Mouse (Mus musculus) MEL (cell line): ENCODE results near the gene Majin. TPM values are rescaled to one million over a fixed set of nuclear protein-coding genes. Genes with fewer than 3 reads are reported as not detected.

Experiments used
- DNase-seq: peaks from one replicate; pipeline ENCODE4 v3.0.0; 2011; ENCODE audit warnings: low read depth, low spot score
- H3K27ac ChIP-seq: 2 replicates; pipeline ENCODE4 v1.5.1; 2012; ENCODE audit warnings: low read depth, mild to moderate bottlenecking, control low read depth, low read length, moderate library complexity; ENCODE audit not compliant: control insufficient read depth
- H3K27me3 ChIP-seq, 2 experiments: fragments of 150-350 bp in 1 of 2; sonication (generic) in 1 of 2; 2 replicates each; pipeline ENCODE4 v1.6.1; 2012; ENCODE audit warnings: low read length in 2 of 2, mild to moderate bottlenecking in 2 of 2, improper control_type of control experiment in 1 of 2, moderate library complexity in 1 of 2; ENCODE audit not compliant: insufficient read depth in 2 of 2, control insufficient read depth in 1 of 2
- H3K36me3 ChIP-seq, 2 experiments: 2 replicates each; pipeline ENCODE4 v1.6.1; 2012 to 2014; ENCODE audit warnings: low read length in 2 of 2, improper control_type of control experiment in 1 of 2, inconsistent platforms in 1 of 2, mild to moderate bottlenecking in 1 of 2; ENCODE audit not compliant: insufficient read depth in 2 of 2, control insufficient read depth in 1 of 2
- H3K4me1 ChIP-seq, 2 experiments: fragments of 150-350 bp in 1 of 2; sonication (generic) in 1 of 2; 2 replicates each; pipeline ENCODE4 v1.6.1; 2012; ENCODE audit warnings: low read length in 2 of 2, improper control_type of control experiment in 1 of 2, mild to moderate bottlenecking in 1 of 2; ENCODE audit not compliant: insufficient read depth in 2 of 2, control insufficient read depth in 1 of 2
- H3K4me3 ChIP-seq, 2 experiments: fragments of 150-350 bp in 1 of 2; sonication (generic) in 1 of 2; 2 replicates each; pipeline ENCODE4 v1.5.1; 2012; ENCODE audit warnings: low read depth in 2 of 2, low read length in 2 of 2, mild to moderate bottlenecking in 2 of 2, moderate library complexity in 2 of 2, control low read depth in 1 of 2, improper control_type of control experiment in 1 of 2; ENCODE audit not compliant: control insufficient read depth in 1 of 2, insufficient read depth in 1 of 2
- H3K79me2 ChIP-seq: 2 replicates; pipeline ENCODE4 v1.6.1; 2012; ENCODE audit warnings: mild to moderate bottlenecking, low read length, moderate library complexity; ENCODE audit not compliant: control insufficient read depth, poor library complexity, insufficient read depth
- H3K9ac ChIP-seq: 2 replicates; pipeline ENCODE4 v1.6.1; 2012; ENCODE audit warnings: low read depth, mild to moderate bottlenecking, control low read depth, low read length, moderate library complexity; ENCODE audit not compliant: control insufficient read depth, poor library complexity, severe bottlenecking
- H3K9me3 ChIP-seq: fragments of 150-350 bp; sonication (generic); replicated peaks from 2 replicates; pipeline ENCODE4 v1.6.1; 2012; ENCODE audit warnings: mild to moderate bottlenecking, low read length, improper control_type of control experiment, moderate library complexity; ENCODE audit not compliant: insufficient read depth
- CHD2 ChIP-seq: IDR thresholded peaks from 2 replicates; pipeline ENCODE4 v1.6.1; 2011; ENCODE audit warnings: low read length, improper control_type of control experiment
- CTCF ChIP-seq, 3 experiments: IDR thresholded peaks in 2 of 3; conservative IDR thresholded peaks in 1 of 3; 2 replicates each; pipeline ENCODE4 v1.5.1; 2011 to 2012; ENCODE audit warnings: low read length in 3 of 3, low read depth in 2 of 3, mild to moderate bottlenecking in 2 of 3, improper control_type of control experiment in 1 of 3, inconsistent platforms in 1 of 3, mixed read lengths in 1 of 3, moderate library complexity in 1 of 3; ENCODE audit not compliant: control insufficient read depth in 1 of 3, insufficient read depth in 1 of 3, poor library complexity in 1 of 3, severe bottlenecking in 1 of 3
- E2F4 ChIP-seq: IDR thresholded peaks from 2 replicates; pipeline ENCODE4 v1.6.1; 2011; ENCODE audit warnings: low read depth, low read length, improper control_type of control experiment, borderline replicate concordance
- ELF1 ChIP-seq: IDR thresholded peaks from 2 replicates; pipeline ENCODE4 v1.6.1; 2014; ENCODE audit warnings: low read depth, mild to moderate bottlenecking, inconsistent platforms, low read length, improper control_type of control experiment, moderate library complexity
- ETS1 ChIP-seq: IDR thresholded peaks from 2 replicates; pipeline ENCODE4 v1.6.1; 2012; ENCODE audit warnings: low read depth, mild to moderate bottlenecking, inconsistent platforms, low read length, improper control_type of control experiment, moderate library complexity
- GATA1 ChIP-seq: IDR thresholded peaks from 2 replicates; pipeline ENCODE4 v1.6.1; 2011; ENCODE audit warnings: low read depth, low read length, improper control_type of control experiment
- HCFC1 ChIP-seq: IDR thresholded peaks from 2 replicates; pipeline ENCODE4 v1.6.1; 2012; ENCODE audit warnings: low read depth, mild to moderate bottlenecking, inconsistent platforms, low read length, improper control_type of control experiment, moderate library complexity
- JUND ChIP-seq: IDR thresholded peaks from 2 replicates; pipeline ENCODE4 v1.6.1; 2011; ENCODE audit warnings: low read depth, mild to moderate bottlenecking, improper control_type of control experiment, low read length
- KAT2A ChIP-seq: conservative IDR thresholded peaks from 2 replicates; pipeline ENCODE4 v1.6.1; 2012; ENCODE audit warnings: low read depth, low read length, improper control_type of control experiment, inconsistent platforms
- MAFK ChIP-seq: IDR thresholded peaks from 2 replicates; pipeline ENCODE4 v1.6.1; 2011; ENCODE audit warnings: low read depth, mild to moderate bottlenecking, low read length, improper control_type of control experiment, borderline replicate concordance
- MAZ ChIP-seq: IDR thresholded peaks from 2 replicates; pipeline ENCODE4 v1.6.1; 2012; ENCODE audit warnings: low read depth, mild to moderate bottlenecking, inconsistent platforms, low read length, improper control_type of control experiment
- MXI1 ChIP-seq: IDR thresholded peaks from 2 replicates; pipeline ENCODE4 v1.6.1; 2011; ENCODE audit warnings: mild to moderate bottlenecking, low read depth, low read length, improper control_type of control experiment
- MYB ChIP-seq: IDR thresholded peaks from 2 replicates; pipeline ENCODE4 v1.6.1; 2011; ENCODE audit warnings: mild to moderate bottlenecking, low read depth, low read length, improper control_type of control experiment
- NELFE ChIP-seq: IDR thresholded peaks from 2 replicates; pipeline ENCODE4 v1.6.1; 2011; ENCODE audit warnings: low read depth, low read length, improper control_type of control experiment
- NRF1 ChIP-seq: IDR thresholded peaks from 2 replicates; pipeline ENCODE4 v1.6.1; 2014; ENCODE audit warnings: low read depth, mild to moderate bottlenecking, inconsistent platforms, low read length, improper control_type of control experiment, moderate library complexity; ENCODE audit not compliant: poor library complexity, insufficient read depth, severe bottlenecking
- POLR2AphosphoS5 ChIP-seq: IDR thresholded peaks from 2 replicates; pipeline ENCODE4 v1.6.1; 2012; ENCODE audit warnings: low read depth, borderline replicate concordance, mild to moderate bottlenecking, inconsistent platforms, low read length, moderate library complexity, mixed read lengths
- RAD21 ChIP-seq: IDR thresholded peaks from 2 replicates; pipeline ENCODE4 v1.6.1; 2011; ENCODE audit warnings: mild to moderate bottlenecking, low read depth, low read length, improper control_type of control experiment
- SIN3A ChIP-seq: IDR thresholded peaks from 2 replicates; pipeline ENCODE4 v1.6.1; 2012; ENCODE audit warnings: low read length, improper control_type of control experiment, inconsistent platforms
- UBTF ChIP-seq: IDR thresholded peaks from 2 replicates; pipeline ENCODE4 v1.6.1; 2012; ENCODE audit warnings: low read depth, mild to moderate bottlenecking, inconsistent platforms, low read length, improper control_type of control experiment, moderate library complexity, borderline replicate concordance; ENCODE audit not compliant: insufficient read depth
- USF2 ChIP-seq, 2 experiments: IDR thresholded peaks; 2 replicates each; pipeline ENCODE4 v1.6.1; 2011 to 2012; ENCODE audit warnings: improper control_type of control experiment in 2 of 2, low read length in 2 of 2, borderline replicate concordance in 1 of 2, inconsistent platforms in 1 of 2, low read depth in 1 of 2, mild to moderate bottlenecking in 1 of 2; ENCODE audit not compliant: insufficient read depth in 1 of 2
- ZC3H11A ChIP-seq: IDR thresholded peaks from 2 replicates; pipeline ENCODE4 v1.6.1; 2012; ENCODE audit warnings: low read depth, mild to moderate bottlenecking, inconsistent platforms, low read length, improper control_type of control experiment
- ZNF384 ChIP-seq: IDR thresholded peaks from 2 replicates; pipeline ENCODE4 v1.6.1; 2012; ENCODE audit warnings: low read depth, mild to moderate bottlenecking, inconsistent platforms, low read length, improper control_type of control experiment
- polyA plus RNA-seq, 2 experiments: library from polyadenylated mRNA; stranded (reverse) in 1 of 2; unstranded in 1 of 2; fragments of >175 nt in 1 of 2; fragments of >200 nt in 1 of 2; gene quantifications; 2 replicates each; pipeline versions ENCODE4 v1.2.1 to v1.2.4; 2012; ENCODE audit warnings: low replicate concordance in 2 of 2, low read depth in 1 of 2; ENCODE audit not compliant: insufficient read length in 2 of 2, insufficient read depth in 1 of 2, missing spikeins in 1 of 2
- total RNA-seq: library from RNA; depleted of rRNA; stranded (reverse); fragments of 300-350 nt; gene quantifications from 2 replicates; pipeline ENCODE4 v1.2.3, GENCODE M21; 2012; rRNA removed

Gene Majin
- total RNA-seq (not detected in 2 replicates), polyA plus RNA-seq (not detected)

GRCm38 (mm10) chr19:6184131-6184530 lies at the start of gene Majin:
Gene Majin (plus strand): TSS chr19:6184388.
- DNase-seq = no peak
- no peak for TF ChIP-seq SIN3A
- no peaks in the 10 kb centered on the region for H3K79me2 ChIP-seq

GRCm38 (mm10) chr19:6136397-6136796 lies 47.8 kb upstream of the Majin start:
- Histone ChIP-seq H3K27ac (no peak overlapping the region), H3K4me3 (no peak overlapping the region), H3K9ac (no peak overlapping the region), H3K36me3 (peaks cover 2 to 11% of the 10 kb centered on the region in 2 experiments; a peak in 2 of 4 replicates), H3K4me1 (peaks cover 6 to 33% of the 10 kb centered on the region in 2 experiments; a peak in 3 of 4 replicates), H3K9me3 (no peaks in the 10 kb centered on the region), H3K79me2 (peaks cover 5% of the 10 kb centered on the region; the same call in 1 of the 2 replicates), H3K27me3 (no peaks in the 10 kb centered on the region)
- TF ChIP-seq CHD2 (no peak), NELFE (no peak), UBTF (no peak), GATA1 (no peak), POLR2AphosphoS5 (no peak), MYB (no peak), MAFK (no peak), ZNF384 (no peak), MAZ (no peak), JUND (no peak)
- no peak for DNase-seq

More at GRCm38 (mm10) chr19:6184131-6184530, at the start of gene Majin:
- H3K4me3 ChIP-seq = no peak within 1 kb of the TSS
- peaks cover 0 to 2% of the 10 kb centered on the region in 2 experiments; a peak in 2 of 4 replicates for H3K27me3 ChIP-seq
- no peak within 1 kb of the TSS for H3K27ac ChIP-seq
- H3K9me3 ChIP-seq = no peaks in the 10 kb centered on the region
- no peaks in the 10 kb centered on the region for H3K36me3 ChIP-seq
- H3K9ac ChIP-seq = no peak within 1 kb of the TSS
- H3K4me1 ChIP-seq = no peaks in the 10 kb centered on the region

DNA sequence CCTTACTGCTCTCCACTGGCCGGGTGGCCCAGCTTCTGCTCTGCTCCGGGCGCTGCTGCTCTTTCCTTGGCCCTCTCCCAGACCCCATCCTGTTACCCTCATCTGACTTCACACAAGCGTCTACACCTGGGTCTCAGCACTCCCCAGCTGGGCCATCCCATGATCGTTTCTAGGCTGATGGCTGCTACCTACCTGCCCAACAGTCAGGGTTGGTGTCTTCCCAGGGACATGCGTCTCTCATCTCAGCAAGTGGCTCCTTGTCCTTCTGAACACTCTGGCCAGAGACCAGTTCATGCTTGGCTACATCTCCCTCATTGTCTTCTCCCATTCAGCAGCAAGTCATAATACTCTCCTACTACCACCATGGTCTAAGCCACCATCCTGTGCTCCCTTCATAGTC lies 44.5 kb upstream of the Majin start:
- Histone ChIP-seq H3K27me3 (no peaks in the 10 kb centered on the region), H3K9me3 (no peaks in the 10 kb centered on the region), H3K4me1 (peaks cover 2 to 11% of the 10 kb centered on the region in 2 experiments; a peak in 3 of 4 replicates), H3K36me3 (peaks cover 2 to 7% of the 10 kb centered on the region in 2 experiments; a peak in 2 of 4 replicates), H3K27ac (no peak overlapping the region), H3K79me2 (peaks cover 5% of the 10 kb centered on the region; the same call in 1 of the 2 replicates), H3K4me3 (0 out of 4 replicates have a peak overlapping the region, but pooled peaks of 1 of the 2 experiments have one; percentile 74), H3K9ac (no peak overlapping the region; the same call in 1 of the 2 replicates)
- no peak for DNase-seq
- TF ChIP-seq CTCF (IDR thresholded peaks at IDR 0.05 in 2 of 3, conservative IDR thresholded peaks at IDR 0.05 in 1 of 3; ENCODE audit: control insufficient read depth in 1 of 3, insufficient read depth in 1 of 3, low read depth in 2 of 3, low read length in 3 of 3, poor library complexity in 1 of 3, severe bottlenecking in 1 of 3) (no peak), ZC3H11A (no peak), USF2 (IDR thresholded peaks at IDR 0.05; ENCODE audit: borderline replicate concordance in 1 of 2, insufficient read depth in 1 of 2, low read depth in 1 of 2, low read length in 2 of 2) (no peak), KAT2A (no peak), ELF1 (no peak), POLR2AphosphoS5 (no peak), HCFC1 (no peak), NRF1 (no peak), GATA1 (no peak), E2F4 (no peak), NELFE (no peak), ETS1 (no peak), MAZ (no peak), MAFK (no peak), MXI1 (no peak), RAD21 (no peak)
